Mouse (Mus musculus): Measurements from ENCODE around the gene Tacc3.

GRCm38 (mm10) chr5:33635361-33635760 lies 22.6 kb upstream of the Tacc3 start:
- TF ChIP-seq CTCF (IDR thresholded peaks at IDR 0.05; ENCODE audit: borderline replicate concordance, extremely low read depth, insufficient read depth, insufficient read length) = no peak
- TF ChIP-seq POLR2A (IDR thresholded peaks at IDR 0.05; ENCODE audit: borderline replicate concordance, extremely low read depth, insufficient read depth, insufficient read length, poor library complexity, severe bottlenecking) = no peak

Data from brain, embryonic 14.5 days (tissue).